Mouse (Mus musculus) MEL (cell line): ENCODE results near the gene Nr0b2. TPM values are rescaled to one million over a fixed set of nuclear protein-coding genes. Genes with fewer than 3 reads are reported as not detected.

Source experiments
- DNase-seq: peaks from one replicate; pipeline ENCODE4 v3.0.0; 2011; ENCODE audit warnings: low read depth, low spot score
- H3K27ac ChIP-seq: 2 replicates; pipeline ENCODE4 v1.5.1; 2012; ENCODE audit warnings: low read depth, mild to moderate bottlenecking, control low read depth, low read length, moderate library complexity; ENCODE audit not compliant: control insufficient read depth
- H3K27me3 ChIP-seq, 2 experiments: fragments of 150-350 bp in 1 of 2; sonication (generic) in 1 of 2; 2 replicates each; pipeline ENCODE4 v1.6.1; 2012; ENCODE audit warnings: low read length in 2 of 2, mild to moderate bottlenecking in 2 of 2, improper control_type of control experiment in 1 of 2, moderate library complexity in 1 of 2; ENCODE audit not compliant: insufficient read depth in 2 of 2, control insufficient read depth in 1 of 2
- H3K36me3 ChIP-seq, 2 experiments: 2 replicates each; pipeline ENCODE4 v1.6.1; 2012 to 2014; ENCODE audit warnings: low read length in 2 of 2, improper control_type of control experiment in 1 of 2, inconsistent platforms in 1 of 2, mild to moderate bottlenecking in 1 of 2; ENCODE audit not compliant: insufficient read depth in 2 of 2, control insufficient read depth in 1 of 2
- H3K4me1 ChIP-seq, 2 experiments: fragments of 150-350 bp in 1 of 2; sonication (generic) in 1 of 2; 2 replicates each; pipeline ENCODE4 v1.6.1; 2012; ENCODE audit warnings: low read length in 2 of 2, improper control_type of control experiment in 1 of 2, mild to moderate bottlenecking in 1 of 2; ENCODE audit not compliant: insufficient read depth in 2 of 2, control insufficient read depth in 1 of 2
- H3K4me3 ChIP-seq, 2 experiments: fragments of 150-350 bp in 1 of 2; sonication (generic) in 1 of 2; 2 replicates each; pipeline ENCODE4 v1.5.1; 2012; ENCODE audit warnings: low read depth in 2 of 2, low read length in 2 of 2, mild to moderate bottlenecking in 2 of 2, moderate library complexity in 2 of 2, control low read depth in 1 of 2, improper control_type of control experiment in 1 of 2; ENCODE audit not compliant: control insufficient read depth in 1 of 2, insufficient read depth in 1 of 2
- H3K79me2 ChIP-seq: 2 replicates; pipeline ENCODE4 v1.6.1; 2012; ENCODE audit warnings: mild to moderate bottlenecking, low read length, moderate library complexity; ENCODE audit not compliant: control insufficient read depth, poor library complexity, insufficient read depth
- H3K9ac ChIP-seq: 2 replicates; pipeline ENCODE4 v1.6.1; 2012; ENCODE audit warnings: low read depth, mild to moderate bottlenecking, control low read depth, low read length, moderate library complexity; ENCODE audit not compliant: control insufficient read depth, poor library complexity, severe bottlenecking
- H3K9me3 ChIP-seq: fragments of 150-350 bp; sonication (generic); replicated peaks from 2 replicates; pipeline ENCODE4 v1.6.1; 2012; ENCODE audit warnings: mild to moderate bottlenecking, low read length, improper control_type of control experiment, moderate library complexity; ENCODE audit not compliant: insufficient read depth
- BHLHE40 ChIP-seq: IDR thresholded peaks from 2 replicates; pipeline ENCODE4 v1.6.1; 2012; ENCODE audit warnings: low read depth, mild to moderate bottlenecking, inconsistent platforms, low read length, improper control_type of control experiment, borderline replicate concordance
- CHD2 ChIP-seq: IDR thresholded peaks from 2 replicates; pipeline ENCODE4 v1.6.1; 2011; ENCODE audit warnings: low read length, improper control_type of control experiment
- CTCF ChIP-seq, 3 experiments: IDR thresholded peaks in 2 of 3; conservative IDR thresholded peaks in 1 of 3; 2 replicates each; pipeline ENCODE4 v1.5.1; 2011 to 2012; ENCODE audit warnings: low read length in 3 of 3, low read depth in 2 of 3, mild to moderate bottlenecking in 2 of 3, improper control_type of control experiment in 1 of 3, inconsistent platforms in 1 of 3, mixed read lengths in 1 of 3, moderate library complexity in 1 of 3; ENCODE audit not compliant: control insufficient read depth in 1 of 3, insufficient read depth in 1 of 3, poor library complexity in 1 of 3, severe bottlenecking in 1 of 3
- E2F4 ChIP-seq: IDR thresholded peaks from 2 replicates; pipeline ENCODE4 v1.6.1; 2011; ENCODE audit warnings: low read depth, low read length, improper control_type of control experiment, borderline replicate concordance
- EP300 ChIP-seq, 2 experiments: IDR thresholded peaks; 2 replicates each; pipeline ENCODE4 v1.6.1; 2011; ENCODE audit warnings: improper control_type of control experiment in 2 of 2, low read length in 2 of 2, low read depth in 1 of 2, mild to moderate bottlenecking in 1 of 2
- ETS1 ChIP-seq: IDR thresholded peaks from 2 replicates; pipeline ENCODE4 v1.6.1; 2012; ENCODE audit warnings: low read depth, mild to moderate bottlenecking, inconsistent platforms, low read length, improper control_type of control experiment, moderate library complexity
- GATA1 ChIP-seq: IDR thresholded peaks from 2 replicates; pipeline ENCODE4 v1.6.1; 2011; ENCODE audit warnings: low read depth, low read length, improper control_type of control experiment
- JUND ChIP-seq: IDR thresholded peaks from 2 replicates; pipeline ENCODE4 v1.6.1; 2011; ENCODE audit warnings: low read depth, mild to moderate bottlenecking, improper control_type of control experiment, low read length
- MAFK ChIP-seq: IDR thresholded peaks from 2 replicates; pipeline ENCODE4 v1.6.1; 2011; ENCODE audit warnings: low read depth, mild to moderate bottlenecking, low read length, improper control_type of control experiment, borderline replicate concordance
- MXI1 ChIP-seq: IDR thresholded peaks from 2 replicates; pipeline ENCODE4 v1.6.1; 2011; ENCODE audit warnings: mild to moderate bottlenecking, low read depth, low read length, improper control_type of control experiment
- MYB ChIP-seq: IDR thresholded peaks from 2 replicates; pipeline ENCODE4 v1.6.1; 2011; ENCODE audit warnings: mild to moderate bottlenecking, low read depth, low read length, improper control_type of control experiment
- MYC ChIP-seq: IDR thresholded peaks from 2 replicates; pipeline ENCODE4 v1.6.1; 2011; ENCODE audit warnings: low read depth, mild to moderate bottlenecking, low read length, improper control_type of control experiment, moderate library complexity
- POLR2A ChIP-seq, 2 experiments: IDR thresholded peaks; 2 replicates each; pipeline ENCODE4 v1.6.1; 2011 to 2012; ENCODE audit warnings: low read length in 2 of 2, mild to moderate bottlenecking in 2 of 2, control low read depth in 1 of 2, improper control_type of control experiment in 1 of 2, low read depth in 1 of 2, moderate library complexity in 1 of 2; ENCODE audit not compliant: control insufficient read depth in 1 of 2, insufficient read depth in 1 of 2, poor library complexity in 1 of 2
- POLR2AphosphoS5 ChIP-seq: IDR thresholded peaks from 2 replicates; pipeline ENCODE4 v1.6.1; 2012; ENCODE audit warnings: low read depth, borderline replicate concordance, mild to moderate bottlenecking, inconsistent platforms, low read length, moderate library complexity, mixed read lengths
- RAD21 ChIP-seq: IDR thresholded peaks from 2 replicates; pipeline ENCODE4 v1.6.1; 2011; ENCODE audit warnings: mild to moderate bottlenecking, low read depth, low read length, improper control_type of control experiment
- TAL1 ChIP-seq: IDR thresholded peaks from 2 replicates; pipeline ENCODE4 v1.6.1; 2012; ENCODE audit warnings: mild to moderate bottlenecking, inconsistent platforms, low read length, moderate library complexity, mixed read lengths
- TBP ChIP-seq: IDR thresholded peaks from 2 replicates; pipeline ENCODE4 v1.8.0; 2011; ENCODE audit warnings: low read depth, low read length, improper control_type of control experiment
- TCF12 ChIP-seq: IDR thresholded peaks from 2 replicates; pipeline ENCODE4 v1.6.1; 2014; ENCODE audit warnings: low read depth, mild to moderate bottlenecking, inconsistent platforms, low read length, improper control_type of control experiment, moderate library complexity
- ZC3H11A ChIP-seq: IDR thresholded peaks from 2 replicates; pipeline ENCODE4 v1.6.1; 2012; ENCODE audit warnings: low read depth, mild to moderate bottlenecking, inconsistent platforms, low read length, improper control_type of control experiment
- polyA plus RNA-seq, 2 experiments: library from polyadenylated mRNA; stranded (reverse) in 1 of 2; unstranded in 1 of 2; fragments of >175 nt in 1 of 2; fragments of >200 nt in 1 of 2; gene quantifications; 2 replicates each; pipeline versions ENCODE4 v1.2.1 to v1.2.4; 2012; ENCODE audit warnings: low replicate concordance in 2 of 2, low read depth in 1 of 2; ENCODE audit not compliant: insufficient read length in 2 of 2, insufficient read depth in 1 of 2, missing spikeins in 1 of 2
- total RNA-seq: library from RNA; depleted of rRNA; stranded (reverse); fragments of 300-350 nt; gene quantifications from 2 replicates; pipeline ENCODE4 v1.2.3, GENCODE M21; 2012

Gene Nr0b2
- total and polyA plus RNA-seq, 3 experiments, result 0.10 TPM; not detected in 2

- H3K9ac ChIP-seq, result no peak overlapping the region
Observed at GRCm38 (mm10) chr4:133595538-133595937, 42.4 kb downstream of the Nr0b2 start.

GRCm38 (mm10) chr4:133596084-133596483 is 42.9 kb downstream of the Nr0b2 start:
- DNase-seq, result no peak
- Histone ChIP-seq H3K4me1 (peaks cover 0 to 3% of the 10 kb centered on the region in 2 experiments; a peak in 1 of 4 replicates), H3K9me3 (no peaks in the 10 kb centered on the region), H3K27me3 (no peaks in the 10 kb centered on the region), H3K79me2 (no peaks in the 10 kb centered on the region; the same call in 1 of the 2 replicates)
- no peak for TF ChIP-seq POLR2AphosphoS5
- no peak for TF ChIP-seq E2F4
- no peak for TF ChIP-seq ZC3H11A
- no peak for TF ChIP-seq TAL1
- no peak for TF ChIP-seq ETS1
- TF ChIP-seq JUND, result no peak
- TF ChIP-seq TCF12, result no peak
- TF ChIP-seq CTCF (IDR thresholded peaks at IDR 0.05 in 2 of 3, conservative IDR thresholded peaks at IDR 0.05 in 1 of 3; ENCODE audit: control insufficient read depth in 1 of 3, insufficient read depth in 1 of 3, low read depth in 2 of 3, low read length in 3 of 3, poor library complexity in 1 of 3, severe bottlenecking in 1 of 3), result no peak
- no peak for TF ChIP-seq GATA1
- no peak for TF ChIP-seq MYC
- TF ChIP-seq BHLHE40, result no peak
- TF ChIP-seq EP300 (IDR thresholded peaks at IDR 0.05; ENCODE audit: low read depth in 1 of 2, low read length in 2 of 2), result no peak
- TF ChIP-seq CHD2, result no peak
- TF ChIP-seq, all 39 proteins: peak for 0
- Histone ChIP-seq H3K4me3 (no peak overlapping the region), H3K36me3 (no peaks in the 10 kb centered on the region; a peak in 1 of 4 replicates), H3K9ac (no peak overlapping the region), H3K27ac (no peak overlapping the region)

More at GRCm38 (mm10) chr4:133595538-133595937, 42.4 kb downstream of the Nr0b2 start:
- no peak overlapping the region for H3K27ac ChIP-seq
- TF ChIP-seq TBP (no peak), ZC3H11A (no peak), CTCF (IDR thresholded peaks at IDR 0.05 in 2 of 3, conservative IDR thresholded peaks at IDR 0.05 in 1 of 3; ENCODE audit: control insufficient read depth in 1 of 3, insufficient read depth in 1 of 3, low read depth in 2 of 3, low read length in 3 of 3, poor library complexity in 1 of 3, severe bottlenecking in 1 of 3) (no peak), MAFK (no peak), TAL1 (no peak), E2F4 (no peak), MYB (no peak), MXI1 (no peak), RAD21 (no peak), POLR2A (IDR thresholded peaks at IDR 0.05; ENCODE audit: control insufficient read depth in 1 of 2, insufficient read depth in 1 of 2, low read depth in 1 of 2, low read length in 2 of 2, poor library complexity in 1 of 2) (no peak), ETS1 (no peak)
- H3K9me3 ChIP-seq, result no peaks in the 10 kb centered on the region
- no peak overlapping the region for H3K4me3 ChIP-seq
- H3K36me3 ChIP-seq, result no peaks in the 10 kb centered on the region; a peak in 1 of 4 replicates
- no peaks in the 10 kb centered on the region; the same call in 1 of the 2 replicates for H3K79me2 ChIP-seq
- H3K4me1 ChIP-seq, result peaks cover 0 to 3% of the 10 kb centered on the region in 2 experiments; a peak in 1 of 4 replicates
- no peaks in the 10 kb centered on the region for H3K27me3 ChIP-seq
- no peak for DNase-seq
